In the genomic region with DNA sequence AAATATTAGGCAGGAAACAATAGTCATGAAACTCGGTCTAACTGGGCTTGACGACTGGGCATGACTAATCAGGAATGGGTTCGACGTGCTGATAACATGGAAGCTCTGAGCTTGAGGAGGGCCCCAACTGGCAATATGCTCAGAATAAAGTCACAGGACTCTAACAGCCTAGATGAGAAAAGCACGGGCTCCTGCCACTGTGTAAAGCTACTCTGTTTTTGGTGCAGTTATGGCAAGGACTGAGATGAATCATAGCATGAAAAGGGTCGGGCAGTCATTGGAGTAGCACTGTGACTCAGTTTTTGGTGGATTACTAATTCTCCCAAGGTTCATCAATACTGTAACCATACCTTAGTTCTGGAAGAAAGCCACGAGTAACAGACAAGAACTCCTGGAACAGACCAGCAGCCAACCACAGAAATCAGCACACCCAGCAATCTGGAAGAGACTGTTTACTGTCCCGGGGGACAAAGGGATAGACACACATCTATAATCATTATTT, we compare ENCODE assay signal across 20 mouse cellular contexts. TPM values are rescaled to one million over a fixed set of nuclear protein-coding genes. Genes with fewer than 3 reads are reported as not detected.
DNase-seq lines count a peak whose midpoint lies in the region; ATAC-seq and TF ChIP-seq lines count a peak whose summit lies in the region.
"Had no signal": no experiment of that assay in that cellular context is flagged by ENCODE, and none has a peak within 500 bp of the region (broad histone marks: within the 10 kb centered on the region; RNA-seq: fewer than 3 reads in every experiment).

No protein-coding gene starts in this region.

- no peaks in the 10 kb centered on the region for H3K9me3 ChIP-seq in intestine, postnatal 0 days (ENCODE audit: control insufficient read depth)
- H3K9me3 ChIP-seq in stomach, embryonic 16.5 days (replicated peaks; ENCODE audit: control insufficient read depth, low read length), result no peaks in the 10 kb centered on the region
- no peaks in the 10 kb centered on the region for H3K9me3 ChIP-seq in forebrain, embryonic 16.5 days (ENCODE audit: control insufficient read depth, low read length)
- H3K9me3 ChIP-seq: heart, embryonic 13.5 days; hindbrain, embryonic 13.5 days; kidney, embryonic 15.5 days; limb, embryonic 12.5 days; neural tube, embryonic 13.5 days had no signal

- H3K36me3 ChIP-seq in intestine, postnatal 0 days (ENCODE audit: control insufficient read depth, insufficient read depth), result peaks cover 11% of the 10 kb centered on the region; the same call in 1 of the 2 replicates
- H3K36me3 ChIP-seq in stomach, embryonic 16.5 days (ENCODE audit: control insufficient read depth, insufficient read depth, low read length), result peaks cover 3% of the 10 kb centered on the region; the same call in 1 of the 2 replicates
- H3K36me3 ChIP-seq in forebrain, embryonic 16.5 days (ENCODE audit: control insufficient read depth, insufficient read depth), result no peaks in the 10 kb centered on the region
- H3K36me3 ChIP-seq: heart, embryonic 13.5 days; hindbrain, embryonic 13.5 days; limb, embryonic 12.5 days; neural tube, embryonic 13.5 days had no signal

- TF ChIP-seq CTCF in layer of hippocampus, adult 2 months (conservative IDR thresholded peaks at IDR 0.05), result no peak
- TF ChIP-seq CTCF in intestine, postnatal 0 days (IDR thresholded peaks at IDR 0.05; ENCODE audit: low read depth), result no peak

- peak overlapping the region; percentile 54 for H3K4me2 ChIP-seq in intestine, postnatal 0 days (replicated peaks; ENCODE audit: low read depth)
- H3K4me2 ChIP-seq in stomach, embryonic 16.5 days (ENCODE audit: low read depth, low read length), result peak overlapping the region; percentile 31; the same call in 1 of the 2 replicates
- H3K4me2 ChIP-seq in forebrain, embryonic 16.5 days (ENCODE audit: low read length), result no peak overlapping the region
- H3K4me2 ChIP-seq: heart, embryonic 13.5 days; hindbrain, embryonic 13.5 days; kidney, embryonic 15.5 days; limb, embryonic 12.5 days; neural tube, embryonic 13.5 days had no signal

- DNase-seq in layer of hippocampus, adult 2 months (ENCODE audit: low spot score in 2 of 2), result no peak
- no peak for DNase-seq in layer of hippocampus, adult 9-11 months
- peak; percentile 18 for DNase-seq in adrenal gland, adult 8-10 months
- DNase-seq in cerebellum, adult 11 months, result no peak
- no peak for DNase-seq in layer of hippocampus, postnatal 14 days (ENCODE audit: low spot score in 2 of 2)
- DNase-seq: cerebellum, adult 8-10 months; gastrocnemius, postnatal 10 days; thymus, postnatal 14 days had no signal

- no peak overlapping the region for H3K4me3 ChIP-seq in layer of hippocampus, adult 2 months
- H3K4me3 ChIP-seq in intestine, postnatal 0 days (ENCODE audit: low read depth, low read length), result 0 out of 2 replicates have a peak overlapping the region, but pooled peaks have one; percentile 2
- no peak overlapping the region for H3K4me3 ChIP-seq in stomach, embryonic 16.5 days (replicated peaks; ENCODE audit: low read length)
- H3K4me3 ChIP-seq in forebrain, embryonic 16.5 days (replicated peaks; ENCODE audit: low read length), result no peak overlapping the region
- H3K4me3 ChIP-seq: heart, embryonic 13.5 days; hindbrain, embryonic 13.5 days; kidney, embryonic 15.5 days; limb, embryonic 12.5 days; neural tube, embryonic 13.5 days had no signal

- 27% methylated on average over 8 of the region's 8 CpGs for WGBS in intestine, postnatal 0 days
- WGBS in stomach, embryonic 16.5 days, result 50% methylated on average over 8 of the region's 8 CpGs
- WGBS in forebrain, embryonic 16.5 days, result 77% methylated on average over 8 of the region's 8 CpGs

- peak; percentile 89 for ATAC-seq in intestine, postnatal 0 days
- ATAC-seq in stomach, embryonic 16.5 days (ENCODE audit: insufficient read depth, low FRiP score), result peak; percentile 78
- no peak for ATAC-seq in forebrain, embryonic 16.5 days
- ATAC-seq: CD4-positive, CD25-positive, alpha-beta regulatory T cell, adult 4 months; forebrain, embryonic 14.5 days; midbrain, embryonic 16.5 days; Patski had no signal

- no peaks in the 10 kb centered on the region for H3K4me1 ChIP-seq in intestine, postnatal 0 days (replicated peaks; ENCODE audit: control insufficient read depth, insufficient read depth, low read length)
- no peaks in the 10 kb centered on the region; the same call in 1 of the 2 replicates for H3K4me1 ChIP-seq in stomach, embryonic 16.5 days (ENCODE audit: control insufficient read depth, insufficient read depth, low read length)
- H3K4me1 ChIP-seq in forebrain, embryonic 16.5 days (replicated peaks; ENCODE audit: control insufficient read depth, insufficient read depth, low read length), result no peaks in the 10 kb centered on the region
- H3K4me1 ChIP-seq: heart, embryonic 13.5 days; hindbrain, embryonic 13.5 days; kidney, embryonic 15.5 days; neural tube, embryonic 13.5 days had no signal

- peak overlapping the region; percentile 75 for H3K27ac ChIP-seq in layer of hippocampus, adult 2 months
- H3K27ac ChIP-seq in intestine, postnatal 0 days (ENCODE audit: low read depth, low read length), result peak overlapping the region; percentile 83
- peak overlapping the region; percentile 87 for H3K27ac ChIP-seq in stomach, embryonic 16.5 days (ENCODE audit: low read length)
- no peak overlapping the region for H3K27ac ChIP-seq in forebrain, embryonic 16.5 days (ENCODE audit: low read length)
- H3K27ac ChIP-seq: heart, embryonic 13.5 days; hindbrain, embryonic 13.5 days; kidney, embryonic 15.5 days; limb, embryonic 12.5 days; neural tube, embryonic 13.5 days had no signal

- no peaks in the 10 kb centered on the region for H3K27me3 ChIP-seq in intestine, postnatal 0 days (replicated peaks; ENCODE audit: control insufficient read depth, insufficient read depth, low read length)
- H3K27me3 ChIP-seq in stomach, embryonic 16.5 days (ENCODE audit: control insufficient read depth, insufficient read depth, low read length), result no peaks in the 10 kb centered on the region
- no peaks in the 10 kb centered on the region for H3K27me3 ChIP-seq in forebrain, embryonic 16.5 days (replicated peaks; ENCODE audit: control insufficient read depth, insufficient read depth, low read length)
- H3K27me3 ChIP-seq: heart, embryonic 13.5 days; hindbrain, embryonic 13.5 days; kidney, embryonic 15.5 days; limb, embryonic 12.5 days; neural tube, embryonic 13.5 days; Patski had no signal

- H3K9ac ChIP-seq in intestine, postnatal 0 days (ENCODE audit: low read depth, low read length), result no peak overlapping the region
- no peak overlapping the region for H3K9ac ChIP-seq in stomach, embryonic 16.5 days (ENCODE audit: low read length)
- no peak overlapping the region for H3K9ac ChIP-seq in forebrain, embryonic 16.5 days (replicated peaks; ENCODE audit: low read depth, low read length)
- H3K9ac ChIP-seq: heart, embryonic 13.5 days; hindbrain, embryonic 13.5 days; kidney, embryonic 15.5 days; limb, embryonic 12.5 days; neural tube, embryonic 13.5 days had no signal

RNA-seq across cellular contexts. Expression of a gene that starts 39.9 kb away (rescaled TPM):
- total RNA-seq in layer of hippocampus, adult 2 months (2021), result 10 to 100 TPM; 31.1 to 34.2 TPM
- 10 to 100 TPM in 1 of 4 experiments, 1 to 10 TPM in 3; 5.4 to 11.2 (median 8.8) TPM for total RNA-seq in adrenal gland, adult 8-10 months (2022)
- 21.9 and 23.1 TPM in 2 replicates for polyA plus RNA-seq in intestine, postnatal 0 days (2015; fragmentation: Nextera tagmentation; extraction: Ambion mirVana)
- 27.1 and 27.7 TPM in 2 replicates for polyA plus RNA-seq in stomach, embryonic 16.5 days (2015; fragmentation: Nextera tagmentation; extraction: Ambion mirVana)
- polyA plus RNA-seq in forebrain, embryonic 16.5 days (2015; fragmentation: Nextera tagmentation; extraction: Ambion mirVana), result 4.2 and 4.4 TPM in 2 replicates
- 10 to 100 TPM; 18.8 to 20.4 TPM for total RNA-seq in layer of hippocampus, postnatal 14 days (2021)
- polyA plus RNA-seq: CD4-positive, CD25-positive, alpha-beta regulatory T cell, adult 4 months had no signal
